Comparison of ENCODE assay signal across 8 mouse cellular contexts in the genomic region with DNA sequence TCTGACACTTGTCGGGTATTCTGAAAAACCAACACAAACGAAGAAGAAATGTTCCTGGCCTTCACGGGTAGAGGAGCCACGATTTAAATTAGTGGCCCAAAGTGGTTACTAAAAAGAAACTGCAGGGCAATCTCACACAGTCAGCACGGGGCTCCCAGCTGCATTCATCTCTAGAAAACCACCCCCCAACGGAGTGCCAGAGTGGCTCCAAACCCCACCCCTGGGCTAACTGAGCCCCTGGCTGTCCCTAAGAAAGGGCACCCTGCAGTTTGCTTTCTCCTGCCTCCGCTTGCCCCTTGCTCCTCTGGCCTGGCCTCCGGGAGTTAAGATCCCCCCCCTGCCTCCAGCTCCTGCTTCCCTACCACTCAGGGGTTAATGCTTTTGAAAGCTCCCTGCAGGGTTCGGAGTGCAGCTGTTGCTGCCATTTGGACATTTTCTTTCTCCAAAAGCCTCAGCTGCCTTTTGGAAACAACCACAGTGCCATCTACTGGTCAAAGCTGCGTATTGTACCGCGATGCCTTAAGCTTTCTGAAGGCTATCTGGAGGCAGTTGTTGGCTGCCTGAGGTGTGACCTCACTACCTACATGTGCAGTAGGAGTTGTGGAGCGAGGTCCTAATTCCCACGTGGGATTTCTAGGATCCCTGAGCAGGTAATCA.
DNase-seq lines count a peak whose midpoint lies in the region; ATAC-seq and TF ChIP-seq lines count a peak whose summit lies in the region.

No protein-coding gene starts in this region.

- peak; percentile 92 for TF ChIP-seq CTCF in kidney, adult 2 months (conservative IDR thresholded peaks at IDR 0.05; ENCODE audit: insufficient read depth, insufficient read length, low read depth, low read length)

- peak overlapping the region; percentile 36; the same call in 1 of the 2 replicates for H3K4me2 ChIP-seq in embryonic facial prominence, embryonic 11.5 days (ENCODE audit: low read depth, low read length)
- no peak overlapping the region for H3K4me2 ChIP-seq in limb, embryonic 11.5 days (ENCODE audit: low read depth, severe bottlenecking)
- H3K4me2 ChIP-seq in midbrain, embryonic 14.5 days (ENCODE audit: low read length): peak overlapping the region; percentile 45

- WGBS in embryonic facial prominence, embryonic 11.5 days: under 1% methylated on average over 14 of the region's 14 CpGs
- WGBS in kidney, adult 2 months: 15% methylated on average over 14 of the region's 14 CpGs
- 3% methylated on average over 14 of the region's 14 CpGs for WGBS in limb, embryonic 11.5 days
- WGBS in midbrain, embryonic 14.5 days: 1% methylated on average over 14 of the region's 14 CpGs

- H3K4me3 ChIP-seq in embryonic facial prominence, embryonic 11.5 days (ENCODE audit: low read depth, low read length): no peak overlapping the region
- H3K4me3 ChIP-seq in kidney, adult 2 months (ENCODE audit: insufficient read depth, low read depth, low read length): no peak overlapping the region
- H3K4me3 ChIP-seq in limb, embryonic 11.5 days (ENCODE audit: low read depth, low read length): no peak overlapping the region
- H3K4me3 ChIP-seq in midbrain, embryonic 14.5 days (replicated peaks; ENCODE audit: low read depth, low read length): no peak overlapping the region

- no peaks in the 10 kb centered on the region for H3K9me3 ChIP-seq in embryonic facial prominence, embryonic 11.5 days (replicated peaks; ENCODE audit: control insufficient read depth, low read length)
- no peaks in the 10 kb centered on the region for H3K9me3 ChIP-seq in limb, embryonic 11.5 days (ENCODE audit: control insufficient read depth, low read length)
- no peaks in the 10 kb centered on the region for H3K9me3 ChIP-seq in midbrain, embryonic 14.5 days (ENCODE audit: control insufficient read depth, low read length)

- ATAC-seq in monocyte, adult 5-6 weeks (replicated peaks; ENCODE audit: insufficient number of reproducible peaks, low FRiP score, low TSS enrichment, poor library complexity, severe bottlenecking): no peak
- peak; percentile 74 for ATAC-seq in embryonic facial prominence, embryonic 11.5 days (replicated peaks; ENCODE audit: insufficient number of reproducible peaks, low FRiP score, low TSS enrichment, low read depth)
- ATAC-seq in limb, embryonic 11.5 days (ENCODE audit: insufficient number of reproducible peaks, low FRiP score, low TSS enrichment, low read depth): peak; percentile 83
- peak; percentile 71 for ATAC-seq in midbrain, embryonic 14.5 days (ENCODE audit: low FRiP score, low TSS enrichment)

- H3K36me3 ChIP-seq in embryonic facial prominence, embryonic 11.5 days (replicated peaks; ENCODE audit: control insufficient read depth, insufficient read depth, low read depth, low read length): no peaks in the 10 kb centered on the region
- no peaks in the 10 kb centered on the region for H3K36me3 ChIP-seq in kidney, adult 2 months (ENCODE audit: control insufficient read depth, insufficient read depth, low read length)
- no peaks in the 10 kb centered on the region for H3K36me3 ChIP-seq in limb, embryonic 11.5 days (ENCODE audit: control insufficient read depth, insufficient read depth, low read length)
- no peaks in the 10 kb centered on the region for H3K36me3 ChIP-seq in midbrain, embryonic 14.5 days (ENCODE audit: control insufficient read depth, insufficient read depth, low read length)
- no peaks in the 10 kb centered on the region for H3K36me3 ChIP-seq in splenic B cell, adult 2 months (ENCODE audit: control insufficient read depth, insufficient read depth, low read length, poor library complexity, severe bottlenecking)

- H3K27ac ChIP-seq in embryonic facial prominence, embryonic 11.5 days (replicated peaks; ENCODE audit: low read depth, low read length): no peak overlapping the region; the same call in 1 of the 2 replicates
- no peak overlapping the region for H3K27ac ChIP-seq in kidney, adult 2 months (ENCODE audit: insufficient read depth, low read depth, low read length)
- H3K27ac ChIP-seq in limb, embryonic 11.5 days (replicated peaks; ENCODE audit: low read depth, low read length): no peak overlapping the region
- 0 out of 2 replicates have a peak overlapping the region, but pooled peaks have one; percentile 32 for H3K27ac ChIP-seq in midbrain, embryonic 14.5 days (replicated peaks; ENCODE audit: low read depth, low read length)

- no peak overlapping the region for H3K9ac ChIP-seq in embryonic facial prominence, embryonic 11.5 days (replicated peaks; ENCODE audit: low read length)
- H3K9ac ChIP-seq in limb, embryonic 11.5 days (ENCODE audit: low read length): no peak overlapping the region
- no peak overlapping the region for H3K9ac ChIP-seq in midbrain, embryonic 14.5 days (replicated peaks; ENCODE audit: low read length)

- DNase-seq in monocyte, adult 2 months (ENCODE audit: low read depth in 1 of 2, low spot score in 2 of 2): peak; percentile 10 to 11
- DNase-seq in embryonic facial prominence, embryonic 11.5 days (ENCODE audit: low spot score): peak; percentile 99
- peak; percentile 75 to 90 for DNase-seq in heart, adult 18-20 months
- DNase-seq in kidney, adult 2 months: peak; percentile 78
- DNase-seq in limb, embryonic 11.5 days (ENCODE audit: low spot score): peak; percentile 97
- peak; percentile 98 for DNase-seq in midbrain, embryonic 14.5 days
- peak; percentile 38 for DNase-seq in splenic B cell, adult 2 months (ENCODE audit: low read depth, low spot score)

- no peaks in the 10 kb centered on the region; the same call in 1 of the 2 replicates for H3K4me1 ChIP-seq in embryonic facial prominence, embryonic 11.5 days (ENCODE audit: control insufficient read depth, insufficient read depth, low read length)
- H3K4me1 ChIP-seq in kidney, adult 2 months (ENCODE audit: control insufficient read depth, insufficient read depth, low read length): no peaks in the 10 kb centered on the region
- H3K4me1 ChIP-seq in limb, embryonic 11.5 days (ENCODE audit: control insufficient read depth, insufficient read depth, low read length): 0 out of 2 replicates have a peak, but pooled peaks cover 4% of the 10 kb centered on the region
- H3K4me1 ChIP-seq in midbrain, embryonic 14.5 days (ENCODE audit: control insufficient read depth, insufficient read depth, low read length): peaks cover 7% of the 10 kb centered on the region

- no peak for TF ChIP-seq POLR2A in kidney, adult 2 months (IDR thresholded peaks at IDR 0.05; ENCODE audit: low read depth, low read length)

- no peaks in the 10 kb centered on the region for H3K27me3 ChIP-seq in embryonic facial prominence, embryonic 11.5 days (ENCODE audit: control insufficient read depth, insufficient read depth, low read length)
- no peaks in the 10 kb centered on the region for H3K27me3 ChIP-seq in kidney, adult 2 months (replicated peaks; ENCODE audit: control insufficient read depth, insufficient read depth, low read length)
- no peaks in the 10 kb centered on the region for H3K27me3 ChIP-seq in limb, embryonic 11.5 days (ENCODE audit: control insufficient read depth, insufficient read depth, low read length)
- H3K27me3 ChIP-seq in midbrain, embryonic 14.5 days (ENCODE audit: control insufficient read depth, insufficient read depth, low read length): no peaks in the 10 kb centered on the region; the same call in 1 of the 2 replicates
- no peaks in the 10 kb centered on the region for H3K27me3 ChIP-seq in splenic B cell, adult 2 months (ENCODE audit: control insufficient read depth, insufficient read depth, low read length, poor library complexity, severe bottlenecking)

Comparison
In these comparisons a context has a peak if more than half of its experiments do, and no peak if none do; other contexts are left out.
1. DNase-seq: peak in every context shown above with its lines; median percentile 99 in embryonic facial prominence, embryonic 11.5 days; 98 in midbrain, embryonic 14.5 days; 97 in limb, embryonic 11.5 days; 82 in heart, adult 18-20 months; 78 in kidney, adult 2 months; 38 in splenic B cell, adult 2 months; 10 in monocyte, adult 2 months.